Mouse (Mus musculus) CH12.LX (cell line): Measurements from ENCODE around the gene Hes1. TPM values are rescaled to one million over a fixed set of nuclear protein-coding genes. Genes with fewer than 3 reads are reported as not detected.

Source experiments
- DNase-seq: peaks from one replicate; pipeline ENCODE4 v3.0.0-alpha.2; 2013; ENCODE audit errors: extremely low read depth
- H3K27ac ChIP-seq: 2 replicates; pipeline ENCODE4 v1.5.1; 2012; ENCODE audit warnings: low read depth, mild to moderate bottlenecking, control low read depth, moderate library complexity; ENCODE audit not compliant: insufficient read depth
- H3K27me3 ChIP-seq: replicated peaks from 2 replicates; pipeline ENCODE3; 2012; ENCODE audit warnings: inconsistent platforms
- H3K36me3 ChIP-seq, 2 experiments: replicated peaks in 1 of 2; 2 replicates each; pipeline versions ENCODE3 to v1.6.1; 2012; ENCODE audit warnings: inconsistent platforms in 1 of 2, low read length in 1 of 2, mild to moderate bottlenecking in 1 of 2, mixed read lengths in 1 of 2, moderate library complexity in 1 of 2; ENCODE audit not compliant: control insufficient read depth in 1 of 2, insufficient read depth in 1 of 2
- H3K4me1 ChIP-seq, 2 experiments: 2 replicates each; pipeline ENCODE4 v1.6.1; 2012; ENCODE audit warnings: inconsistent platforms in 1 of 2, moderate library complexity in 1 of 2; ENCODE audit not compliant: insufficient read depth in 2 of 2, control insufficient read depth in 1 of 2
- H3K4me2 ChIP-seq: 2 replicates; pipeline ENCODE4 v1.6.1; 2012; ENCODE audit warnings: low read depth, mild to moderate bottlenecking, control low read depth; ENCODE audit not compliant: poor library complexity, insufficient read depth, severe bottlenecking
- H3K4me3 ChIP-seq, 3 experiments: fragments of 150-350 bp in 1 of 3; sonication (generic) in 1 of 3; replicated peaks in 1 of 3; 2 replicates each; pipeline versions ENCODE3 to v1.5.1; 2011 to 2012; ENCODE audit warnings: low read depth in 2 of 3, low read length in 2 of 3, mild to moderate bottlenecking in 2 of 3, moderate library complexity in 2 of 3, control low read depth in 1 of 3, improper control_type of control experiment in 1 of 3, inconsistent platforms in 1 of 3, mixed read lengths in 1 of 3; ENCODE audit not compliant: poor library complexity in 1 of 3
- H3K79me2 ChIP-seq: replicated peaks from 2 replicates; pipeline ENCODE4 v1.6.1; 2012; ENCODE audit warnings: mild to moderate bottlenecking, moderate library complexity; ENCODE audit not compliant: control insufficient read depth, poor library complexity, insufficient read depth, severe bottlenecking; ENCODE audit errors: extremely low read depth
- H3K9ac ChIP-seq: 2 replicates; pipeline ENCODE4 v1.6.1; 2012; ENCODE audit warnings: low read depth, mild to moderate bottlenecking, control low read depth, moderate library complexity; ENCODE audit not compliant: insufficient read depth
- H3K9me3 ChIP-seq: replicated peaks from 2 replicates; pipeline ENCODE3; 2012; ENCODE audit warnings: low read length, inconsistent platforms, mixed read lengths
- CHD1 ChIP-seq: IDR thresholded peaks from 2 replicates; pipeline ENCODE4 v1.6.1; 2012; ENCODE audit warnings: low read depth, low read length, improper control_type of control experiment, inconsistent platforms
- CTCF ChIP-seq, 2 experiments: IDR thresholded peaks in 1 of 2; conservative IDR thresholded peaks in 1 of 2; 2 replicates each; pipeline ENCODE4 v1.5.1; 2011 to 2012; ENCODE audit warnings: low read depth in 2 of 2, low read length in 2 of 2, improper control_type of control experiment in 1 of 2, inconsistent platforms in 1 of 2, mild to moderate bottlenecking in 1 of 2, moderate library complexity in 1 of 2
- ELF1 ChIP-seq: IDR thresholded peaks from 2 replicates; pipeline ENCODE4 v1.6.1; 2014; ENCODE audit warnings: low read depth, mild to moderate bottlenecking, inconsistent platforms, low read length, improper control_type of control experiment
- EP300 ChIP-seq: IDR thresholded peaks from 2 replicates; pipeline ENCODE4 v1.6.1; 2011; ENCODE audit warnings: low read length, improper control_type of control experiment
- ETS1 ChIP-seq: conservative IDR thresholded peaks from 2 replicates; pipeline ENCODE4 v1.6.1; 2012; ENCODE audit warnings: low read depth, mild to moderate bottlenecking, inconsistent platforms, low read length, improper control_type of control experiment, moderate library complexity
- GABPA ChIP-seq: IDR thresholded peaks from 2 replicates; pipeline ENCODE4 v1.6.1; 2012; ENCODE audit warnings: low read depth, low read length, improper control_type of control experiment, inconsistent platforms; ENCODE audit not compliant: insufficient replicate concordance
- IRF4 ChIP-seq: IDR thresholded peaks from 2 replicates; pipeline ENCODE4 v1.6.1; 2014; ENCODE audit warnings: low read depth, mild to moderate bottlenecking, inconsistent platforms, low read length, improper control_type of control experiment
- JUN ChIP-seq: IDR thresholded peaks from 2 replicates; pipeline ENCODE4 v1.6.1; 2011; ENCODE audit warnings: low read depth, mild to moderate bottlenecking, low read length, improper control_type of control experiment, moderate library complexity; ENCODE audit not compliant: insufficient read depth
- JUND ChIP-seq: conservative IDR thresholded peaks from 2 replicates; pipeline ENCODE4 v1.6.1; 2011; ENCODE audit warnings: low read depth, low read length, improper control_type of control experiment
- MAFK ChIP-seq: IDR thresholded peaks from 2 replicates; pipeline ENCODE4 v1.6.1; 2011; ENCODE audit warnings: low read length, improper control_type of control experiment; ENCODE audit not compliant: insufficient replicate concordance
- MAX ChIP-seq: IDR thresholded peaks from 2 replicates; pipeline ENCODE4 v1.6.1; 2011; ENCODE audit warnings: low read length, improper control_type of control experiment
- MAZ ChIP-seq: IDR thresholded peaks from 2 replicates; pipeline ENCODE4 v1.6.1; 2012; ENCODE audit warnings: low read depth, mild to moderate bottlenecking, inconsistent platforms, low read length, improper control_type of control experiment, moderate library complexity
- MEF2A ChIP-seq: IDR thresholded peaks from 2 replicates; pipeline ENCODE4 v1.6.1; 2014; ENCODE audit warnings: low read depth, mild to moderate bottlenecking, inconsistent platforms, low read length, improper control_type of control experiment, borderline replicate concordance
- NELFE ChIP-seq: IDR thresholded peaks from 2 replicates; pipeline ENCODE4 v1.6.1; 2011; ENCODE audit warnings: low read depth, low read length, improper control_type of control experiment
- NRF1 ChIP-seq: IDR thresholded peaks from 2 replicates; pipeline ENCODE4 v1.6.1; 2014; ENCODE audit warnings: low read depth, mild to moderate bottlenecking, inconsistent platforms, low read length, improper control_type of control experiment, moderate library complexity
- POLR2AphosphoS2 ChIP-seq: IDR thresholded peaks from 2 replicates; pipeline ENCODE4 v1.6.1; 2011; ENCODE audit warnings: low read depth, low read length, improper control_type of control experiment
- RAD21 ChIP-seq: IDR thresholded peaks from 2 replicates; pipeline ENCODE4 v1.6.1; 2011; ENCODE audit warnings: low read depth, mild to moderate bottlenecking, low read length, improper control_type of control experiment, moderate library complexity
- RCOR1 ChIP-seq: conservative IDR thresholded peaks from 2 replicates; pipeline ENCODE4 v1.6.1; 2012; ENCODE audit warnings: low read depth, mild to moderate bottlenecking, inconsistent platforms, low read length, improper control_type of control experiment
- SIN3A ChIP-seq: IDR thresholded peaks from 2 replicates; pipeline ENCODE4 v1.6.1; 2012; ENCODE audit warnings: low read length, improper control_type of control experiment, inconsistent platforms
- SMC3 ChIP-seq: IDR thresholded peaks from 2 replicates; pipeline ENCODE4 v1.6.1; 2011; ENCODE audit warnings: low read depth, low read length, improper control_type of control experiment
- TBP ChIP-seq: conservative IDR thresholded peaks from 2 replicates; pipeline ENCODE4 v1.6.1; 2011; ENCODE audit warnings: low read depth, low read length, improper control_type of control experiment
- TCF12 ChIP-seq: IDR thresholded peaks from 2 replicates; pipeline ENCODE4 v1.6.1; 2014; ENCODE audit warnings: low read depth, mild to moderate bottlenecking, inconsistent platforms, low read length, improper control_type of control experiment
- UBTF ChIP-seq: IDR thresholded peaks from 2 replicates; pipeline ENCODE4 v1.6.1; 2012; ENCODE audit warnings: low read depth, mild to moderate bottlenecking, inconsistent platforms, low read length, improper control_type of control experiment, moderate library complexity
- USF1 ChIP-seq: IDR thresholded peaks from 2 replicates; pipeline ENCODE4 v1.6.1; 2014; ENCODE audit warnings: low read depth, mild to moderate bottlenecking, inconsistent platforms, low read length, improper control_type of control experiment
- ZC3H11A ChIP-seq: IDR thresholded peaks from 2 replicates; pipeline ENCODE4 v1.6.1; 2012; ENCODE audit warnings: low read depth, mild to moderate bottlenecking, inconsistent platforms, low read length, improper control_type of control experiment
- ZKSCAN1 ChIP-seq: IDR thresholded peaks from 2 replicates; pipeline ENCODE4 v1.6.1; 2012; ENCODE audit warnings: low read depth, inconsistent platforms, low read length, improper control_type of control experiment, borderline replicate concordance
- ZMIZ1 ChIP-seq: IDR thresholded peaks from 2 replicates; pipeline ENCODE4 v1.6.1; 2012; ENCODE audit warnings: low read depth, mild to moderate bottlenecking, inconsistent platforms, low read length, improper control_type of control experiment
- ZNF384 ChIP-seq: IDR thresholded peaks from 2 replicates; pipeline ENCODE4 v1.6.1; 2012; ENCODE audit warnings: low read depth, low read length, improper control_type of control experiment, inconsistent platforms
- dilution Hi-C: fragments of 300-500 bp; cut with MboI; formaldehyde crosslinking; loops from 2 replicates; pipeline ENCODE4 v1.14.3; 2020; ENCODE audit warnings: low sequenced_read_pairs; ENCODE audit not compliant: extremely low pct_unique_long_range_greater_than_20kb, extremely low pct_ligation_motif_present
- in situ Hi-C: fragments of 300-500 bp; cut with MboI; formaldehyde crosslinking; loops from 3 replicates; pipeline ENCODE4 v1.14.3; 2019; ENCODE audit warnings: low sequenced_read_pairs, low pct_ligation_motif_present, low pct_unique_long_range_greater_than_20kb, mixed read lengths
- polyA plus RNA-seq: library from polyadenylated mRNA; unstranded; fragments of >175 nt; gene quantifications from 2 replicates; pipeline ENCODE4 v1.2.1, GENCODE M21; 2012; ENCODE audit warnings: low read depth; ENCODE audit not compliant: insufficient read length
- total RNA-seq, 2 experiments: library from RNA; depleted of rRNA; stranded (reverse); fragments of 300-350 nt in 1 of 2; fragments of >200 nt in 1 of 2; gene quantifications; 2 replicates each; pipeline ENCODE4 v1.2.3; 2012 to 2014

Hes1 gene
- total and polyA plus RNA-seq, 3 experiments: 1.4 to 3.6 (median 1.6) TPM

DNA sequence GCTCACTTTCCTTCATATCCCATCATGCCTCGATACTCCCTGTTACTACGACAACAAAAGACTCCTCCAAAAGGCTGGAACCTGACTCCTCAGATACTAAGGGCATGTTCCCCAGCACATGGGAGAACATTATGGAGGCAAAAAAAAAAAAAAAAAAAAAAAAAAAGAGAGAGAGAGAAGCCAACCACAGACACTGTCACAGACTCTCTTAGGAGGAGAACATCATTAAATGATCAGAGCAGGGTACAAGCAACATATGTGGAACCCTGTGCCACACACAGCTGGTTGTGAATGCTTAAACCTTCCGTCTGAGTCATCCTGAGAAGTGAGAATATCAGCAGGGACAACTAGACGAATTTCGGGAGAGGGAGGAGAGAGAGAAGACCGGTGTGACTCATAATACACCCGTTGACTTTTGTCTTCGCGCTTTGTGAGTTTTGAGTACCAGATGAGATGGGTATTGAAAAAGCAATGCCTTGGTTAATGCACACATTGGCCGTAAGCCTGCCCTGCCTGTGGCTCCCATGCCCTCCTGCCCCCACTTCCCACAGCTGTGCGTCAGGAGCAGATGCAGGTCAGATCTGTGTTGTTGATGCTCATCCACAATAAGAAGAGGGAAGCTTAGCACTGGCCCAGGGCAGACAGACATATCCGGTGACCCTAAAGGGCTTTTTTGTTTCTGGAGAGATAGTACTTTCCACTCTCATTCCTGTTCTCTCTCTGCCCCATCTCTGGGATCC, 34.8 kb upstream of the Hes1 start (continued):
- TF ChIP-seq RAD21: no peak; the same call in 1 of the 2 replicates
- no peak for TF ChIP-seq USF1
- TF ChIP-seq JUN: peak; percentile 97
- TF ChIP-seq ETS1: peak; percentile 98
- TF ChIP-seq MEF2A: peak; percentile 85; the same call in 1 of the 2 replicates
- TF ChIP-seq GABPA: no peak

DNA sequence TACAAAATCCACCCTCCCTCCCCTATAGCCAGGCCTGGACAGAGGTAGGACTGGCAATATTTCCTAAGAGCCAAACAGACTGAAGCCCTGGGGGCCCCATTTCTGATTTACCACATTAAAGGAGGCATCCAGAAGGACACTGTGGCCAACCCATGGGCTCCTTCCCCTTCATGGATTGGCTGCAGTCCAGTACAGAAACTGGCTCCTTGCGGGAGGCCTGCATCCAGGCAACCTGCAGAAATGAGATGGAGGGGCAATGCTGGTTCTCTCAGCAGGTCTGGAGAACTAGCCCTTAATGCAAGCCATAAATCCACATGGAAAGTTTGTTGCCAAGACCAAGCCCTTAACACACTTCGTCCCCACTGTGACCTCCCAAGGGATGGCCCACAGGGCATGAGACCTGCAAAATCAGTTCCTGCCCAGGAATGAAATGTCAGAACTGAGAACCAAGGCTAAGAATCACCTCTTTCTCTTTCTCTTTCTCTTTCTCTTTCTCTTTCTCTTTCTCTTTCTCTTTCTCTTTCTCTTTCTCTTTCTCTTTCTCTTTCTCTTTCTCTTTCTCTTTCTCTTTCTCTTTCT, 31.8 kb upstream of the Hes1 start:
- in situ Hi-C loops: no loop called here
- DNase-seq: no peak
- Histone ChIP-seq H3K9ac (no peak overlapping the region), H3K36me3 (no peaks in the 10 kb centered on the region), H3K4me2 (no peak overlapping the region), H3K4me3 (no peak overlapping the region), H3K79me2 (no peaks in the 10 kb centered on the region), H3K9me3 (peaks cover 3% of the 10 kb centered on the region), H3K4me1 (peaks cover 53 to 81% of the 10 kb centered on the region in 2 experiments), H3K27ac (peak overlapping the region; percentile 13; the same call in 1 of the 2 replicates), H3K27me3 (peaks cover 13% of the 10 kb centered on the region)
- dilution Hi-C loops: no loop called here
- TF ChIP-seq ETS1 (peak; percentile 89), GABPA (no peak)

DNA sequence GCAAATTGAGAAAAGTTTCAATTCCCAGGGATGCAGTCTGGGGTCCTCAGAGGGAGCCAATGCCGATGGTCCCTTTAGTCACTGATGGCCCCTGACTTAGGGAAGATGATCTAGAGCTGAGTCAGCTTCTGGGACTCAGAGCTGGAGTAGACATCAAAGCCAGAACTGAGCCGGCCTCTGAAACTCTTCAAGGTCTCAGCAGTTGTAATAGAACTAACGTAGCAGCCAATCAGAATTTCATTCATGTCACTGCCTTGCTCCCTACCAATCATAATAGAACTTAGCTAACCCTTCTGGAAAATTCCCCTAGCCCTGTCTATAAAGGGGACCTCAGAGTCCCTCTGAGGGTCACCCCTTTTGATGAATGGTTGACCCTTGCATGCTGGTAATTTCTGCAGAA, 30.8 kb upstream of the Hes1 start:
- in situ Hi-C loops (no loop called here), dilution Hi-C loops (no loop called here)
- Histone ChIP-seq H3K27ac (peak overlapping the region; percentile 74), H3K9ac (no peak overlapping the region), H3K4me1 (peaks cover 59 to 84% of the 10 kb centered on the region in 2 experiments), H3K27me3 (peaks cover 17% of the 10 kb centered on the region), H3K4me2 (0 out of 2 replicates have a peak overlapping the region, but pooled peaks have one; percentile 29), H3K9me3 (peaks cover 3% of the 10 kb centered on the region), H3K4me3 (no peak overlapping the region), H3K36me3 (no peaks in the 10 kb centered on the region), H3K79me2 (no peaks in the 10 kb centered on the region)
- DNase-seq: no peak
- TF ChIP-seq ZNF384 (no peak), RCOR1 (0 out of 2 replicates have a peak, but pooled peaks have one; percentile 8), NRF1 (no peak), SIN3A (no peak), ZKSCAN1 (no peak), TCF12 (no peak), IRF4 (peak; percentile 35), MAFK (peak; percentile 79), ZC3H11A (no peak), ELF1 (no peak), ETS1 (no peak), ZMIZ1 (no peak), TBP (peak; percentile 78), CHD1 (no peak), SMC3 (no peak), JUN (no peak), MAX (no peak), MEF2A (0 out of 2 replicates have a peak, but pooled peaks have one; percentile 5), EP300 (peak; percentile 30; the same call in 1 of the 2 replicates), POLR2AphosphoS2 (no peak), NELFE (no peak), CTCF (conservative IDR thresholded peaks at IDR 0.05 in 1 of 2, IDR thresholded peaks at IDR 0.05 in 1 of 2; ENCODE audit: low read depth in 2 of 2, low read length in 2 of 2) (no peak), JUND (no peak), UBTF (no peak), MAZ (no peak)
